Mouse (Mus musculus) thymus, adult 2 months (tissue): ENCODE data around the gene Xrra1. TPM values are rescaled to one million over a fixed set of nuclear protein-coding genes. Genes with fewer than 3 reads are reported as not detected.

Source experiments
- DNase-seq: peaks from one replicate; pipeline ENCODE4 v3.0.0; 2021
- H3K27ac ChIP-seq: fragments of 200-500 bp; 2 replicates; pipeline ENCODE4 v1.5.1; 2012; ENCODE audit warnings: low read length, control low read depth; ENCODE audit not compliant: control insufficient read depth, insufficient read depth
- H3K27me3 ChIP-seq: fragments of 200-500 bp; 2 replicates; pipeline ENCODE4 v1.6.1; 2012; ENCODE audit warnings: mild to moderate bottlenecking, low read length, moderate library complexity, mixed read lengths; ENCODE audit not compliant: control insufficient read depth, insufficient read depth
- H3K36me3 ChIP-seq: fragments of 200-500 bp; 2 replicates; pipeline ENCODE4 v1.6.1; 2012; ENCODE audit warnings: mild to moderate bottlenecking, low read length, moderate library complexity; ENCODE audit not compliant: control insufficient read depth, insufficient read depth
- H3K4me1 ChIP-seq: fragments of 200-500 bp; replicated peaks from 2 replicates; pipeline ENCODE4 v1.6.1; 2012; ENCODE audit warnings: low read length; ENCODE audit not compliant: control insufficient read depth, insufficient read depth
- H3K4me3 ChIP-seq: fragments of 200-500 bp; 2 replicates; pipeline ENCODE4 v1.5.1; 2012; ENCODE audit warnings: mild to moderate bottlenecking, low read length, control low read depth, moderate library complexity; ENCODE audit not compliant: control insufficient read depth, insufficient read depth
- CTCF ChIP-seq: fragments of 200-500 bp; IDR thresholded peaks from 2 replicates; pipeline ENCODE4 v1.5.1; 2012; ENCODE audit warnings: mild to moderate bottlenecking, control low read depth, low read length, moderate library complexity, borderline replicate concordance; ENCODE audit not compliant: control insufficient read depth, poor library complexity, insufficient read depth; ENCODE audit errors: extremely low read depth
- POLR2A ChIP-seq: fragments of 200-500 bp; IDR thresholded peaks from 2 replicates; pipeline ENCODE4 v1.6.1; 2012; ENCODE audit warnings: mild to moderate bottlenecking, low read length, control low read depth, moderate library complexity; ENCODE audit not compliant: control insufficient read depth, poor library complexity, insufficient read depth; ENCODE audit errors: extremely low read depth
- WGBS: fragments of 180-500 bp; shearing (Covaris S2); methylation state at CpG from one replicate; pipeline ENCODE4 v1.1.7; 2018; 5-methylcytosine and 5-hydroxymethylcytosine counted together
- polyA plus RNA-seq: library from polyadenylated mRNA; depleted of rRNA; stranded (reverse); fragments of >200 nt; gene quantifications from 2 replicates; pipeline ENCODE4 v1.2.3, GENCODE M21; 2012

Gene Xrra1
- polyA plus RNA-seq, 1 experiment: 26.0 TPM

DNA sequence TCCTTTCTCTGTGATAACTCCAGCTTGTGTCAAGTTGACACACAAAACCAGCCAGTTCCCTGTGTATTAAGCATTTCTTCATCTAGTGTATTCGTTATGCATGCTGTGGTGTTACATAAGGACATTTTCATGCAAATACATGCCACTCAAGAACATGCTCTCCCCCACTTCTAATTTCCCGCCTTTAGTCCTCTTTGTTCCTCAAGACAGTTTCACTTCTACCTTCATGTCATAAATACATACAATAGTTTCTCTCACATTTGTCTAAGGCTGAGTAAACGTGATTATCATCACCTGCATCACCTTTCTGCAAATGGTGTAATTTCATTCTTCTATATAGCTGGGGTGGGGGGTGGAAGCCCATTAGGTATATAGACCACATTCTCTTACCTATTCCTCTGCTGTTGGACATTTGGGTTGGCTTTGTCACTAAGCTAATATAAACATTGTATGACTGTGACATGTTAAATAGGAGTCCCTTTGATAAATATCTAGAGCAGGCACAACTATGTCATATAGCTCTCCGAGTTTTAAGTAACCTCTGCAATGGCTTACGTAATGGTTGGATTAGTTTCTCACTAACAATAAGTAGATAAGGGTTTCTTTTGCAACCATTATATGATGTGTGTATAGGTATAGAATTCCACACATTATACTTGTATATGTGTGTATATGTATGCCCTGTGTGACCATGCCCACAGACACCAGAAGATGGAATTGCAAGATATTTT, 25.6 kb upstream of the Xrra1 start:
- Histone ChIP-seq H3K27ac (no peak overlapping the region), H3K36me3 (peaks cover 16% of the 10 kb centered on the region), H3K4me3 (no peak overlapping the region), H3K4me1 (peaks cover 11% of the 10 kb centered on the region), H3K27me3 (no peaks in the 10 kb centered on the region)
- DNase-seq: no peak
- no peak for TF ChIP-seq POLR2A
- TF ChIP-seq CTCF: no peak
- 88% methylated on average over 5 of the region's 5 CpGs for WGBS

DNA sequence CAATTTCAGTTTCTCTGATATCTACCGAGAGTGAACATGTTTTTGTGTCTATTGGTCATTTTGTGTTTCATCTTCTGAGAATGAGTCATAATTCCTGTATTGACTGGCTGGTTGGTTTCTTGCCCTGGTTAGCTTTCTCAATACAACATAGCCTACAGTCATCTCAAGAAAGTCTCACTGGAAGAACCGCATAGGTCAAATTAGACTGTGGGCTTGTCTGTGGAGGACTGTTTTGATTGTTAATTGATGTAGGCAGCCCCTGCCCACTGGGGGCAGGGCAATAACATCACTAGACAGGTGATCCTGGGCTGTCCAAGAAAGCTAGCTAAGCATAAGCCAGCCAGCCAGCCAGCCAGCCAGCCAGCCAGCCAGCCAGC, 25.1 kb upstream of the Xrra1 start:
- peaks cover 21% of the 10 kb centered on the region for H3K36me3 ChIP-seq
- no peak overlapping the region for H3K27ac ChIP-seq
- H3K4me1 ChIP-seq: peaks cover 13% of the 10 kb centered on the region
- no peaks in the 10 kb centered on the region for H3K27me3 ChIP-seq
- WGBS: 90% methylated on average over 2 of the region's 2 CpGs
- TF ChIP-seq CTCF (no peak), POLR2A (no peak)
- no peak for DNase-seq
- no peak overlapping the region for H3K4me3 ChIP-seq

DNA sequence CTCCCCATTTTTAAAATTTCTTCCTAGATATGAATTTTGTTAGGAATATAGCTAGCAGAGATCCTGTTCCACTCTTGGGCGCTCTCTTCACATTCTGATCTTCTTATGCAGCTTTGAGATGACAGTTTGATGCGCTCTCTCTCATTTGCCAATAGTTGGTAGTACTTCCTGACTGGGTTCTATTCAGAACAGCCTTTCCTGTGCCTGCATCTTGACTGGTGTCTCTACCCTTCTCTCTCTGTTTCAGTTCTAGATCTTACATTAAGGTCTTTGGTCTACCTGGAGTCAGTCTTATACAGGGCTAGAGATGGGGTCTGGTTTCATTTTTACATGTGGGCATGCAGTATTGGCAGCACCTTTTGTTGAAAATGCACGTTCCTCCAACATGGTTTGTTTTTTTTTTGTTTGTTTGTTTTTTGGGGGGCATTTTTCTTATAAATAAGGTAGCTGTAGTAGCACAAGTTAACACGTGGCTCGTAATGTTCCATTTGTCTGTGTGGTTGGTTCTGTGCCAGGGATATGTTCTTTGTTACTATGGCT, 24.5 kb upstream of the Xrra1 start:
- 91% methylated on average over 5 of the region's 5 CpGs for WGBS
- TF ChIP-seq CTCF (no peak), POLR2A (no peak)
- H3K27me3 ChIP-seq: no peaks in the 10 kb centered on the region
- H3K4me1 ChIP-seq: peaks cover 13% of the 10 kb centered on the region
- H3K27ac ChIP-seq: no peak overlapping the region
- H3K4me3 ChIP-seq: no peak overlapping the region
- peaks cover 24% of the 10 kb centered on the region for H3K36me3 ChIP-seq
- no peak for DNase-seq

DNA sequence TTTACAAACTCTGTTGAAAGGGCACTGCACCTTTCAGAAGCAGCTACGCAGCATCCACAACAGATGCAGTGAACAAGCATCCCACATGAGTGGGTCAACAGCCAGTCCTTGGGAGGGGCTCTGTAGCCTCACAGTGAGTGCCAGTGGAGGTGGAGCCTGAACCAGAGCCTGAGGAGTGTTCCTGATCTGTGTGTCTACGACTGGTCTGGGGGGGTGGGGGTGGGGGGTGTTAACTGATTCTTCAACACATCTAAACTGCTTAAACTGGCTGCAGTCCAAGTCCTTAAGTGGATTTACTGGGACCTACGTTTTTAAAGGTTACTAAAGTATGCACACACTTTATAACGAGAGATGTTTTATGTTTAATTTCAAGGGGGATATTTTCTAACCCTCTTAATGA, 22.1 kb upstream of the Xrra1 start:
- Histone ChIP-seq H3K27ac (peak overlapping the region; percentile 31; the same call in 1 of the 2 replicates), H3K4me3 (no peak overlapping the region), H3K27me3 (no peaks in the 10 kb centered on the region), H3K36me3 (peaks cover 43% of the 10 kb centered on the region), H3K4me1 (peaks cover 13% of the 10 kb centered on the region)
- no peak for DNase-seq
- 87% methylated on average over 4 of the region's 4 CpGs for WGBS
- TF ChIP-seq CTCF (no peak), POLR2A (no peak)

DNA sequence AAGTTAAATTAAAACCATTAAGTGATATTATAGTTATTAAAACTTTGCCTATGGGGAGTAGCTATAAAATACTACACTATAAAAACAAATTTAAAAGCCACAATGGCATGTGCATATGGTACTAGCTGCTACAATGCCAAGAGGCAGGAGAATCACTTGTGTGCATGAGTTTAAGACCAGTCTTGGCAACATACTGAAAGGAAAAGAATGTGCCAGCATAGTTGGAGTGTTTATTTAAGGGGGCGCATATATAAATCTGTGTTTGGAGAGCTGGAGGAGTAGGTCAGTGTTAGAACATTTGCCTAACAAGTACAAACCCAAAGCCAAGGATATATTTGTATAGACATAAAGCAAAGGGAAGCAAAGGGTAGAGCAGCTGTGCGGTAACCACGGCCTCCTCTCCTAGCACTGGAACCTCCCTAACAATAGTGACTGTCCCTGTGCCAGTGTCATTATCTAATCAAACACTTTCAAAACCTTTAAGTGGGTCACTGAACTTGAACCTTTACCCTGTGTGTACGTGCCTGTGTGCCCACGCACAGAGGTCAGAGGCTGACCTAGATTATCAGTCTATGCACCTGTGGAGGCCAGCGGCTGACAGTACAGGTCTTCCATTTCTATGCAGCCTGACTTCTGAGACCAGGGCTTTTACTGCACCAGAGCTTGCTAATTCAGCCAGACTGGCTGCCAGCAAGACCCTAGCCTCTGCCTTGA, 21.4 kb upstream of the Xrra1 start:
- DNase-seq: no peak
- Histone ChIP-seq H3K27me3 (no peaks in the 10 kb centered on the region), H3K4me1 (peaks cover 13% of the 10 kb centered on the region), H3K4me3 (no peak overlapping the region), H3K27ac (no peak overlapping the region; the same call in 1 of the 2 replicates), H3K36me3 (peaks cover 49% of the 10 kb centered on the region)
- no peak for TF ChIP-seq POLR2A
- no peak for TF ChIP-seq CTCF
- WGBS: 88% methylated on average over 6 of the region's 6 CpGs

DNA sequence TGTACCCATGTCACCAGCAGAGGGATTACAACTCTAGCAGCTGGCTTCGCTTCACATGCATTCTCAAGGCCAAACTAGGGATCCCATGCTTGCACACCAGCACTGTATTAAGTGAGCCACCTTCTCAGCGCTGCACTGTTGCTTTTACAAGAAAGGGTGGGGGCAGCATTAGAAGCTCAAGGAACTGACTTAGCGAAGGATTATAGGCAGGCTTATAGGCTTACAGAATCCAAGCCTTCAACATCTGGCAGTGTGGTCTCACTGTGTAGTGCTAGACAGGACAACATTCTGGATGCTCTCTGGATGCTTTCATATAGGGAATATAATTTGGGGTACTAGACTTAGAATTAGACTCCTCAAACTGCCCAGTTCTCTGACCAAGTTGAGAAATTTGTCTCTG, 20.7 kb upstream of the Xrra1 start:
- no peak for DNase-seq
- peaks cover 56% of the 10 kb centered on the region for H3K36me3 ChIP-seq
- peaks cover 13% of the 10 kb centered on the region for H3K4me1 ChIP-seq
- H3K4me3 ChIP-seq: no peak overlapping the region
- H3K27me3 ChIP-seq: no peaks in the 10 kb centered on the region
- no peak for TF ChIP-seq CTCF
- TF ChIP-seq POLR2A: no peak
- H3K27ac ChIP-seq: no peak overlapping the region
- WGBS: 98% methylated on average over 3 of the region's 3 CpGs
